Mouse (Mus musculus) liver, embryonic 12.5 days (tissue): ENCODE results near the gene Abhd14a. TPM values are rescaled to one million over a fixed set of nuclear protein-coding genes. Genes with fewer than 3 reads are reported as not detected.
A peak's percentile ranks its signal among the peaks of the same experiment; 100 is the strongest.

Experiments
- ATAC-seq: fragments of 200-750 bp; cut with Nextera tagmentation; 2 replicates; pipeline ENCODE4 v1.8.0; 2017; ENCODE audit warnings: moderate number of reproducible peaks, mild to moderate bottlenecking, moderate library complexity
- H3K27ac ChIP-seq: fragments of 300-500 bp; sonication (generic); 2 replicates; pipeline ENCODE4 v1.5.1; 2016; ENCODE audit warnings: mild to moderate bottlenecking
- H3K27me3 ChIP-seq: fragments of 300-500 bp; sonication (generic); replicated peaks from 2 replicates; pipeline ENCODE4 v1.6.1; 2016; ENCODE audit warnings: mild to moderate bottlenecking, moderate library complexity
- H3K36me3 ChIP-seq: fragments of 300-500 bp; sonication (generic); 2 replicates; pipeline ENCODE4 v1.6.1; 2016; ENCODE audit warnings: mild to moderate bottlenecking, moderate library complexity
- H3K4me1 ChIP-seq: fragments of 300-500 bp; sonication (generic); 2 replicates; pipeline ENCODE4 v1.6.1; 2016
- H3K4me2 ChIP-seq: fragments of 300-500 bp; sonication (generic); 2 replicates; pipeline ENCODE4 v1.6.1; 2016; ENCODE audit warnings: mild to moderate bottlenecking, moderate library complexity
- H3K4me3 ChIP-seq: fragments of 300-500 bp; sonication (generic); 2 replicates; pipeline ENCODE4 v1.5.1; 2016; ENCODE audit warnings: mild to moderate bottlenecking, moderate library complexity
- H3K9ac ChIP-seq: fragments of 300-500 bp; sonication (generic); 2 replicates; pipeline ENCODE4 v1.6.1; 2016; ENCODE audit warnings: mild to moderate bottlenecking, moderate library complexity
- H3K9me3 ChIP-seq: fragments of 300-500 bp; sonication (generic); replicated peaks from 2 replicates; pipeline ENCODE4 v1.6.1; 2016; ENCODE audit warnings: mild to moderate bottlenecking, moderate library complexity
- WGBS: fragments of 180-500 bp; shearing (Covaris S2); methylation state at CpG from one replicate; pipeline ENCODE4 v1.1.7; 2016; ENCODE audit not compliant: insufficient replicate concordance; 5-methylcytosine and 5-hydroxymethylcytosine counted together
- polyA plus RNA-seq: library from polyadenylated mRNA; unstranded; fragments of >200 nt; fragmentation: Nextera tagmentation; extraction: Ambion mirVana; gene quantifications from 2 replicates; pipeline ENCODE4 v1.2.1, GENCODE M21; 2016

The Abhd14a gene
- polyA plus RNA-seq, 1 experiment from 2014 or later = 31.6 TPM

DNA sequence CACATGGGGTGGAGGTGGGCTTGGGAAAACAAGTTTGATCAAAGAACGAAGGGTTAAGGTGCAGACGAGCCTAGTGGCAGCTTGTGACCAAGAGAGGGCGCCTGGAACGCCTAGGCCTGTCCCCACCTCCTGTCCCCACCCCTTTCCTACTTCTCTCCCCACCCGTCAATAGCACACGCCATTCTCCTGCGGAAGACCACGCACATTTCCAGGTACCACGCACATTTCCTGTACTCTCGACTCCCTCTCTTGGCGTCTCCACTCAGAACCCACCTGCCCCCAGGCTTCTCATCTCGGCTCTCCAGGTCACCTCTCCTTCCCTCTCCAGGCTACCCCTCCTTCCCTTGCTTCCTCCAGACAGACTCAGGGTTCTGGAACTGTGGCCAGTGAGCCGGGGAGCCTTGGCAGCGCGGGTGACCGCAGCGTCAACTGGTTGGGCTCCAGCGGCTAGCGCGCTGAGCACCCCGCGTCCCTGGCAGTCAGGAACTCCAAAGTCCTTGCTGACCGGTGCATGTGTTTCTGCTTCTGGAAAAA is 1.1 kb upstream of the Abhd14a start:
- 1% methylated on average over 23 of the region's 23 CpGs for WGBS
- H3K4me3 ChIP-seq = peak overlapping the region; percentile 41
- peaks cover 84% of the 10 kb centered on the region for H3K4me1 ChIP-seq
- H3K4me2 ChIP-seq = peak overlapping the region; percentile 84
- H3K9ac ChIP-seq = peak overlapping the region; percentile 37
- H3K9me3 ChIP-seq = no peaks in the 10 kb centered on the region
- H3K27me3 ChIP-seq = peaks cover 26% of the 10 kb centered on the region
- 0 out of 2 replicates have a peak, but pooled peaks cover 2% of the 10 kb centered on the region for H3K36me3 ChIP-seq
- peak overlapping the region; percentile 21; the same call in 1 of the 2 replicates for H3K27ac ChIP-seq
- peak; percentile 46; the same call in 1 of the 2 replicates for ATAC-seq

DNA sequence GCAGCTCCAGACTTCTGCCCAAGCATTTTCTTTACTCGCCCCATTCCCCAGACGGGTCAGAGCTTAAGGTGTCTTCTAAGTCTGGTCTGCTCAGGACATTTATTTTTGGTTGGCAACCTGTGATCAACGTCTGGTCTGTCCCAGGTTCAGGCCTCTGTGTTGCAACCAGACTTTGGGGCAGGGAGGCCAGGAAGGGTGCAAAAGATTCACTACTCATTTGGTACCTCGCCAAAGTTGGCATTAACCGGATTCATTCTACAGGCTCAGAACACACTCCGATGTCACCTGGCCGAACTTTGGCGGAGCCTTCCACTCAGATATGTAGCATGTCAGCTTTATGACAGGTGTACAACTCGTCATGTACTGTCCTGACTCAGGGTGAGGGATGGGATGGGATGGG is 473 bp upstream of the Abhd14a start:
- H3K27ac ChIP-seq = peak overlapping the region; percentile 34; the same call in 1 of the 2 replicates
- no peaks in the 10 kb centered on the region for H3K9me3 ChIP-seq
- H3K27me3 ChIP-seq = peaks cover 21% of the 10 kb centered on the region
- ATAC-seq = peak; percentile 7; the same call in 1 of the 2 replicates
- 31% methylated on average over 9 of the region's 9 CpGs for WGBS
- peak overlapping the region; percentile 84 for H3K4me2 ChIP-seq
- H3K4me1 ChIP-seq = peaks cover 78% of the 10 kb centered on the region
- H3K36me3 ChIP-seq = 0 out of 2 replicates have a peak, but pooled peaks cover 2% of the 10 kb centered on the region
- H3K4me3 ChIP-seq = peak overlapping the region; percentile 58
- peak overlapping the region; percentile 64; the same call in 1 of the 2 replicates for H3K9ac ChIP-seq

DNA sequence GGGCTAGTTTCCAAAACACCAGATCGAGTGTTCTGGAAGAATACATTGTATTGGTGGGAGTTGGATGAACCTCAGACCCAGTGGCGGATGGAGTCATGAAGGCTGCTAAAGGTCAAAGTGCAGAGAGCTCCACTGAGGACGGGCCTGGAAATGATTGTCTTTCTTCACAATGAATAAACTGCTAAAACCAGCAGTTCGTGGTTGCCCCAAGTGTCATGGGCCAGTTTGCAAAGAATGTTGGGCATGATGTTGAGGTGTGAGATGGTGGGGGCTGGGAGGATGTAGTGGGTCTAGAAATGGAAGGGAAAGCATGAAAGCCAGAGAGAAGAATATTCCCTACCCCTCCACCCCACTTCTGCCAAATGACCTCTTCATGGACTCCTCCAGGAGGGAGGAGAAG is 2.6 kb downstream of the Abhd14a start:
- Histone ChIP-seq H3K36me3 (0 out of 2 replicates have a peak, but pooled peaks cover 9% of the 10 kb centered on the region), H3K4me3 (no peak overlapping the region), H3K9me3 (no peaks in the 10 kb centered on the region), H3K9ac (no peak overlapping the region), H3K4me2 (no peak overlapping the region), H3K27me3 (no peaks in the 10 kb centered on the region), H3K4me1 (peaks cover 49% of the 10 kb centered on the region), H3K27ac (no peak overlapping the region)
- WGBS = 70% methylated on average over 4 of the region's 4 CpGs
- no peak for ATAC-seq

DNA sequence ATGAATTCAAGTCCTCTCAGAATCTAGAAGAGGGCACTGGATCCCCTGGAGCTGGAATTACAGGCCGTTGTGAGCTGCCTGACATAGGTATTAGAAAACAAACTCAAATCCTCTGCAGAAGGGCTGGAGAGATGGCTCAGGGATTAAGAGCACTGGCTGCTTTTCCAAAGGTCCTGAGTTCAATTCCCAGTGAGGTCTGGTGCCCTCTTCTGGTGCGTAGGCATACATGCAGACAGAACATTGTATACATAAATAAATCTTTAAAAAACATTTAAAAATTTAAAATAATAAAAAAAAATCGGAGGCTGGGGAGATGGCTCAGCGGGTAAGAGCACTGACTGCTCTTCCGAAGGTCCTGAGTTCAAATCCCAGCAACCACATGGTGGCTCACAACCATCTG is 4.8 kb downstream of the Abhd14a start:
- 74% methylated on average over 5 of the region's 5 CpGs for WGBS
- Histone ChIP-seq H3K4me2 (no peak overlapping the region), H3K4me1 (peaks cover 46% of the 10 kb centered on the region), H3K27me3 (no peaks in the 10 kb centered on the region), H3K4me3 (no peak overlapping the region), H3K36me3 (0 out of 2 replicates have a peak, but pooled peaks cover 9% of the 10 kb centered on the region), H3K9me3 (no peaks in the 10 kb centered on the region), H3K9ac (no peak overlapping the region), H3K27ac (no peak overlapping the region)
- ATAC-seq = no peak

DNA sequence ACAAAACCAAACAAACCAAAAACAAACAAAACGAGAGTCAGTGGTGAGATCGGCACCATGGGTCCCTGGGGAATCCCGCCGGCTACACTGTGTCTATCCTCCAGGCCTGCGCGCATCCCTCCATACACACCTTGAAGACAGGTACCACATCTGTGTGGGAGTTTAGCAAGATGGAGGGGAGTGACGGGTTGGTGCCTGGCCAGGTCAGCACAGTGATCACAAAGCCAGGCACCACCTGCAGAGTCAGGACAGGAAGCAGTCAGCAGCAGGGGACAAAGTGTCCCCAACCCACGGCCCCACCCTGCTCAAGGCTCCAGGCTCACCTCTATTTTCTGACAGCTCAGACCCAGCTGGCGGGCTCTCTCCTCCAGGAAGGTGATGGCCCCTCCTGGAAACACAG is 10.9 kb downstream of the Abhd14a start:
- no peak for ATAC-seq
- 77% methylated on average over 9 of the region's 9 CpGs for WGBS
- Histone ChIP-seq H3K4me3 (no peak overlapping the region), H3K27me3 (no peaks in the 10 kb centered on the region), H3K4me1 (peaks cover 74% of the 10 kb centered on the region), H3K36me3 (peaks cover 47% of the 10 kb centered on the region), H3K27ac (no peak overlapping the region), H3K9me3 (no peaks in the 10 kb centered on the region), H3K9ac (no peak overlapping the region), H3K4me2 (peak overlapping the region; percentile 90; the same call in 1 of the 2 replicates)

DNA sequence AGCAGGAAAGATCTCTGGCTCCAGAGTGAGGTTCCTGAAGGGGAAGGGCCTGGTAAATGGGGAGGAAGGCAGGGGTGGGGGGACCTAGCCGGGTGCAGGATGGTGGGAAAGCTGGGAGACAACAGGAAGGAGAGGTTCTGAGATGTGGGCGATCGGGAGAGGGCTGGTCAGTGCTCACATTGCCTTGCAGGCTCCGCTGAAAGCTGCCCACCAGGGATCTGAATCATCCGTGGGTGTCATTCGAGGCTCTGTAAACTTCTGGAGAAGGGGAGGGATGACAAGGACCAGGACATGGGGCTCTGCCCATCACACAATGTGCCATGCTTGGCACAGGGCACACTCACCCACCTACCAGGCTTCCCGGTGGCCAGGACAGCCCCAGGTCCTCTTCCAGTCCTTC is 14.1 kb downstream of the Abhd14a start:
- 67% methylated on average over 7 of the region's 7 CpGs for WGBS
- Histone ChIP-seq H3K9ac (peak overlapping the region; percentile 51), H3K4me3 (no peak overlapping the region), H3K4me1 (peaks cover 83% of the 10 kb centered on the region), H3K27ac (peak overlapping the region; percentile 38), H3K4me2 (peak overlapping the region; percentile 27), H3K27me3 (no peaks in the 10 kb centered on the region), H3K36me3 (peaks cover 53% of the 10 kb centered on the region), H3K9me3 (no peaks in the 10 kb centered on the region)
- ATAC-seq = no peak

DNA sequence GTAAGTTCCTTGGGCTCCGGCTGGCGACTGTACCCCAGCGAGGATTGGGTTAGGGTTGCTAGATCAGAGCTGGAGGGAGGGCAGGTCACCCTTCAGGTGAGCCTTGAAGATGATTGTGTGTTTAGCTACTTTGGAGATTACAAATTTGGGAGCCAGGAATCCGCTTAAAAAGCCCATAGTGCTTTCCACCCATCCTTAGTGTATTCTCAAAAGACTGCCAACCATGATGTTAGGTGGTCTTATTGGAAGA is 17.5 kb downstream of the Abhd14a start:
- no peak for ATAC-seq
- H3K36me3 ChIP-seq = peaks cover 48% of the 10 kb centered on the region

DNA sequence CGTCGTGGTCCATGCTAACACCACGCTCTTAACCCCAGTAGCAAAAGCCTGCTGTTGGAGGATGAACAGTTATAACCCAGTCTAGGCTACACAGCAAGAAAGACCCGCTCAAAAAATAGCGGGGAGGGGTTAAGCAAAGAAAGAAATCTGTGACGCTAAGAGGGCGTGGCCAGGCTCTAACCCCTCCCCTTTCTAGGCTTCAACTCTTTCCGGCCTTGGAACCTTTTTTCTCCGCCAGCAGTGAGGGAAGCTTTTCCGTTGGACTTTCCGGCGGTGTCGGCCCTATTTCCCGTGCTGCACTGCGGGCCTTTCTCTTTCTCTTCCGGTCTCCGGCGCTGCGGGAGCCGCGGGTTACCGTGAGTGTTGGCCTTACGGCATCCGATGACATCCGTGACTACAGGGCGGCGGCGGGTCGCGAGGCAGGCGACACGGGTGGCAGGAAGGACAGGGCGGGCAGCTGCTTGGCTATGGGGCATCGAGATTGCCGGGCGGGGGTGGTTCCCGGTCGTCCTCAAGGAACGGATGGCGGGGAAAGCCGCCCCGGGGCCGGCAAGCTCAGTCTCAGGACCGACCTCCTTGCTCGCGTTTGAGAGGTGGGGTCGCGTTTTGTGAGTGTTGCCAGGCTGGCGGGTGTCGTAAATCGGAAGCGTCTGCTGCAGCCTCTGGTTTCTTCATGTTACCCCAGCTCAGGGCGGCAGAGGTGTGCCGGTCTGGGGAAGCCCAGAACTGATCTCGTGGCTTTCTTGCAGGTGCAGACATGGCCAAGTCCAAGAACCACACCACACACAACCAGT is 18.1 kb downstream of the Abhd14a start, which contains the start of gene Rpl29:
TSS of gene Rpl29 (plus strand) at position 234 of the 794 bp plus-strand sequence.
- Histone ChIP-seq H3K36me3 (peaks cover 43% of the 10 kb centered on the region), H3K4me2 (peak within 1 kb of the TSS; percentile 80), H3K9me3 (no peaks in the 10 kb centered on the region), H3K9ac (peak within 1 kb of the TSS; percentile 96), H3K4me3 (peak within 1 kb of the TSS; percentile 89), H3K27ac (peak within 1 kb of the TSS; percentile 88), H3K4me1 (peaks cover 45% of the 10 kb centered on the region), H3K27me3 (no peaks in the 10 kb centered on the region)
- ATAC-seq = peak; percentile 84
- under 1% methylated on average over 55 of the region's 55 CpGs for WGBS

More for the DNA sequence above, 17.5 kb downstream of the Abhd14a start:
- H3K9ac ChIP-seq = peak overlapping the region; percentile 96
- no peaks in the 10 kb centered on the region for H3K9me3 ChIP-seq
- no peaks in the 10 kb centered on the region for H3K27me3 ChIP-seq
- peak overlapping the region; percentile 80 for H3K4me2 ChIP-seq
- H3K4me1 ChIP-seq = peaks cover 50% of the 10 kb centered on the region
- H3K27ac ChIP-seq = peak overlapping the region; percentile 88
- peak overlapping the region; percentile 89 for H3K4me3 ChIP-seq
- WGBS = 1% methylated on average over 4 of the region's 4 CpGs

DNA sequence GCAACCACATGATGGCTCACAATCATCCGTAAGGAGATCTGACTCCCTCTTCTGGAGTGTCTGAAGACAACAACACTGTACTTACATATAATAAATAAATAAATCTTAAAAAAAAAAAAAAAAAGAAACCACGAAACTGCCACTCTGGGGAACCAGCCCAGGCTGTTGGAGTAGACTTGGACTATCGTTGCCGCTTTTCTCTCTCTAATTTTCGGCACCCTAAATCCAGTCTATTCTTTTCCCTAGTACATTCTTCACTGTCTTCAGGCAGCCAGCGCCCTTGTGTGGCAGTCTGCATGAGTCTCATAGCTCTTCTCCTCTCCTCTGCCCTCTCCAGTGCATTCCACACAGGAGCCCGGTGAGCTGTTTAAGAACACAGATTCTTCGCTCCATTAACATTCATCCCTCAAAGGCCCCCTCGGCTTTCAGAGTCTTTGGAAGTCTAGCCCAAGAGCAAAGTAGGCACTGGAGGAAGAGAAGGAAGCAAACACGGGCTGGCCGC is 18.7 kb downstream of the Abhd14a start:
- Histone ChIP-seq H3K4me2 (peak overlapping the region; percentile 80), H3K27ac (peak overlapping the region; percentile 88), H3K9ac (peak overlapping the region; percentile 57), H3K4me1 (peaks cover 38% of the 10 kb centered on the region), H3K36me3 (peaks cover 37% of the 10 kb centered on the region), H3K27me3 (peaks cover 3% of the 10 kb centered on the region; the same call in 1 of the 2 replicates), H3K4me3 (peak overlapping the region; percentile 89), H3K9me3 (no peaks in the 10 kb centered on the region)
- 19% methylated on average over 11 of the region's 11 CpGs for WGBS
- peak; percentile 31 for ATAC-seq

DNA sequence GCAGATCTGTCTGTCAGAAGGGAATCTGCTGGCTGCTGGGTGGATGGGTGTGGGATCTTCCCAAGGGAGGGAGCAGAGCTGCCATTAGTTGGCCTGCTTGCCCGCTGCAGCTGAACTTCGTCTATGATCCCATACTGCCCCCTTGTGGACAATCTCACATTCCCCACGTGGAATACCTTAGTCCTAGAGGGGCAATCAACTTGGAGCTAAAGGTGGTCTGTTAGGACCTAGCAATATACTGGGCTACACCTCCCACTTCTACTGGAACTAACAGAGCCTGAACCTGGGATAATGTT is 25.7 kb downstream of the Abhd14a start:
- 0% methylated on average over 3 of the region's 3 CpGs for WGBS
- H3K27ac ChIP-seq = no peak overlapping the region
- H3K9ac ChIP-seq = no peak overlapping the region
- H3K4me2 ChIP-seq = peak overlapping the region; percentile 21; the same call in 1 of the 2 replicates
- H3K9me3 ChIP-seq = no peaks in the 10 kb centered on the region
- ATAC-seq = peak; percentile 73
- peaks cover 27% of the 10 kb centered on the region for H3K4me1 ChIP-seq
- no peaks in the 10 kb centered on the region for H3K36me3 ChIP-seq
- 0 out of 2 replicates have a peak overlapping the region, but pooled peaks have one; percentile 2 for H3K4me3 ChIP-seq
- H3K27me3 ChIP-seq = peaks cover 54% of the 10 kb centered on the region

DNA sequence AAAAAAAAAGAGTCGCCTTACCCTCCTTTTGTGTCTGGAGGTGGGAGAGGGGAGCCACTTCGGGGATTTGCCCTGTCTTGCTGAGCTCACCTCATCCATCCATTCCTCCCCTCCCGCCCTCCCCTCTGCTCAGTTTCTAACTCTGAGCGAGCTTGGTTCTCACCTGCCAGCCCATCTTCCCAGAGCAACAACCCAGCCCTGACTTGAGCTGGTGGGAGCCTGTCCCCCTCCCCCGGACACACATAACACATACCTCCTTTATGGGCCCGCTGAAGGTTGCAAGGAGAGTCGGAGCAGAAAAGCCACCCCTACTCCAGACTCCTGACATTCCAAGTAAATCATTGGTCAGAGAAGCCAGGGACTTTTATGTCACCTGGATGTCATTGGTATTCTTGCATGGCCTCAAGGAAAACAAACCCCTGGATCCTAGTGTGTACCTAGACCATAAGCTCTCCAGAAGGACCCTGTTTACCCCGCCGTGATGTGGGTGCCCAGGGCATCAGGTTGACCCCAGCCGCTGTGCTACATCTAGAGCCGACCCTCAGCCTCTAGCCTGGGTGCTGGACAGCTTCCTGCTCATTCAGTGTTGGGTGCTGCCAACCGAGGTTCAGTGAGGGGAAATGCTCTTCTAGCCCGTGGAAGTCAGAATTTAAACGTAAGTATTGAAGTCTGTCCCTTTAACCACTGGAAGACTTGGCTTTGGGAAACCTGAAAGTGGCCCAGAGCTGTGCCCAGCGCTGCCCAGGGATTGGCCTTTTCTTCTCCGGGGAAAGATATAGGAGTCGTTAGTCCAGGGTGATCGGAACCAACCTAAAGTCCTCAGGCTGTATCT is 26.2 kb downstream of the Abhd14a start:
- Histone ChIP-seq H3K4me3 (0 out of 2 replicates have a peak overlapping the region, but pooled peaks have one; percentile 2), H3K4me1 (peaks cover 27% of the 10 kb centered on the region), H3K9ac (no peak overlapping the region), H3K36me3 (no peaks in the 10 kb centered on the region), H3K9me3 (no peaks in the 10 kb centered on the region), H3K27me3 (peaks cover 59% of the 10 kb centered on the region), H3K4me2 (peak overlapping the region; percentile 21; the same call in 1 of the 2 replicates), H3K27ac (no peak overlapping the region)
- ATAC-seq = peak; percentile 38; the same call in 1 of the 2 replicates
- WGBS = 11% methylated on average over 18 of the region's 18 CpGs
